Mouse (Mus musculus) neural tube, embryonic 15.5 days (tissue): ENCODE results near the gene Olfr1100. TPM values are rescaled to one million over a fixed set of nuclear protein-coding genes. Genes with fewer than 3 reads are reported as not detected.

Source experiments
- ATAC-seq: fragments of 200-750 bp; cut with Nextera tagmentation; 2 replicates; pipeline ENCODE4 v1.8.0; 2017; ENCODE audit warnings: mild to moderate bottlenecking, moderate TSS enrichment, moderate library complexity; ENCODE audit not compliant: low FRiP score
- H3K27ac ChIP-seq: fragments of 300-500 bp; sonication (generic); replicated peaks from 2 replicates; pipeline ENCODE4 v1.5.1; 2015; ENCODE audit warnings: mild to moderate bottlenecking, inconsistent platforms
- H3K27me3 ChIP-seq: fragments of 300-500 bp; sonication (generic); replicated peaks from 2 replicates; pipeline ENCODE4 v1.6.1; 2015; ENCODE audit warnings: inconsistent platforms
- H3K36me3 ChIP-seq: fragments of 300-500 bp; sonication (generic); 2 replicates; pipeline ENCODE4 v1.6.1; 2015; ENCODE audit warnings: inconsistent platforms
- H3K4me1 ChIP-seq: fragments of 300-500 bp; sonication (generic); 2 replicates; pipeline ENCODE4 v1.6.1; 2015; ENCODE audit warnings: inconsistent platforms
- H3K4me2 ChIP-seq: fragments of 300-500 bp; sonication (generic); 2 replicates; pipeline ENCODE4 v1.6.1; 2015; ENCODE audit warnings: inconsistent platforms, mild to moderate bottlenecking, moderate library complexity
- H3K4me3 ChIP-seq: fragments of 300-500 bp; sonication (generic); replicated peaks from 2 replicates; pipeline ENCODE4 v1.5.1; 2015; ENCODE audit warnings: mild to moderate bottlenecking, inconsistent platforms
- H3K9ac ChIP-seq: fragments of 300-500 bp; sonication (generic); replicated peaks from 2 replicates; pipeline ENCODE4 v1.6.1; 2015; ENCODE audit warnings: mild to moderate bottlenecking, inconsistent platforms
- H3K9me3 ChIP-seq: fragments of 300-500 bp; sonication (generic); replicated peaks from 2 replicates; pipeline ENCODE4 v1.6.1; 2016; ENCODE audit warnings: inconsistent platforms
- WGBS: fragments of 180-500 bp; shearing (Covaris S2); methylation state at CpG from one replicate; pipeline ENCODE4 v1.1.7; 2015; ENCODE audit warnings: mixed read lengths; 5-methylcytosine and 5-hydroxymethylcytosine counted together
- polyA plus RNA-seq: library from polyadenylated mRNA; unstranded; fragments of >200 nt; fragmentation: Nextera tagmentation; extraction: Ambion mirVana; gene quantifications from 2 replicates; pipeline ENCODE4 v1.2.1, GENCODE M21; 2015

Olfr1100 gene
- not detected in 2 replicates for polyA plus RNA-seq

GRCm38 (mm10) chr2:86979854-86980253 is at the start of gene Olfr1100:
Gene Olfr1100 (minus strand): TSS chr2:86979954.
- Histone ChIP-seq H3K9me3 (no peaks in the 10 kb centered on the region), H3K36me3 (no peaks in the 10 kb centered on the region), H3K4me3 (no peak within 1 kb of the TSS), H3K4me2 (no peak within 1 kb of the TSS), H3K4me1 (no peaks in the 10 kb centered on the region), H3K27me3 (no peaks in the 10 kb centered on the region), H3K9ac (no peak within 1 kb of the TSS), H3K27ac (no peak within 1 kb of the TSS)
- WGBS, result 81% methylated on average over 3 of the region's 3 CpGs
- no peak for ATAC-seq

- 76% methylated on average over 1 of the region's 1 CpGs for WGBS
- Histone ChIP-seq H3K36me3 (no peaks in the 10 kb centered on the region), H3K9ac (no peak within 1 kb of the TSS), H3K9me3 (no peaks in the 10 kb centered on the region), H3K4me2 (no peak within 1 kb of the TSS), H3K27ac (no peak within 1 kb of the TSS), H3K4me3 (no peak within 1 kb of the TSS), H3K4me1 (no peaks in the 10 kb centered on the region), H3K27me3 (no peaks in the 10 kb centered on the region)
- no peak for ATAC-seq
Observed at GRCm38 (mm10) chr2:87026980-87027379, 47.2 kb upstream of the Olfr1100 start, which contains the start of gene Olfr1104. Gene Olfr1104 (minus strand): TSS chr2:87027080.

GRCm38 (mm10) chr2:86998098-86998497 is 18.3 kb upstream of the Olfr1100 start, which contains the start of gene Olfr1102:
Gene Olfr1102 (plus strand): TSS chr2:86998398.
- H3K4me1 ChIP-seq, result no peaks in the 10 kb centered on the region
- H3K27me3 ChIP-seq, result no peaks in the 10 kb centered on the region
- no peak for ATAC-seq
- H3K4me2 ChIP-seq, result no peak within 1 kb of the TSS
- H3K9ac ChIP-seq, result no peak within 1 kb of the TSS
- H3K4me3 ChIP-seq, result no peak within 1 kb of the TSS
- no peak within 1 kb of the TSS for H3K27ac ChIP-seq
- no peaks in the 10 kb centered on the region for H3K9me3 ChIP-seq
- H3K36me3 ChIP-seq, result no peaks in the 10 kb centered on the region

- no peaks in the 10 kb centered on the region for H3K4me1 ChIP-seq
- no peaks in the 10 kb centered on the region for H3K36me3 ChIP-seq
- H3K9me3 ChIP-seq, result no peaks in the 10 kb centered on the region
- no peak within 1 kb of the TSS for H3K4me3 ChIP-seq
- H3K9ac ChIP-seq, result no peak within 1 kb of the TSS
- H3K4me2 ChIP-seq, result no peak within 1 kb of the TSS
- no peak within 1 kb of the TSS for H3K27ac ChIP-seq
- H3K27me3 ChIP-seq, result no peaks in the 10 kb centered on the region
- ATAC-seq, result no peak
- 79% methylated on average over 3 of the region's 3 CpGs for WGBS
Observed at GRCm38 (mm10) chr2:86991121-86991520, 11.4 kb upstream of the Olfr1100 start, which contains the start of gene Olfr1101. Gene Olfr1101 (minus strand): TSS chr2:86991221.

GRCm38 (mm10) chr2:86960593-86960992 is 19.2 kb downstream of the Olfr1100 start, which contains the start of gene Olfr1099:
Gene Olfr1099 (minus strand): TSS chr2:86960693.
- Histone ChIP-seq H3K27me3 (no peaks in the 10 kb centered on the region), H3K4me3 (no peak within 1 kb of the TSS), H3K36me3 (no peaks in the 10 kb centered on the region), H3K27ac (no peak within 1 kb of the TSS), H3K4me2 (no peak within 1 kb of the TSS), H3K4me1 (no peaks in the 10 kb centered on the region), H3K9ac (no peak within 1 kb of the TSS), H3K9me3 (no peaks in the 10 kb centered on the region)
- WGBS, result 85% methylated on average over 1 of the region's 1 CpGs
- no peak for ATAC-seq

- no peak overlapping the region for H3K9ac ChIP-seq
- no peak overlapping the region for H3K27ac ChIP-seq
- H3K4me3 ChIP-seq, result no peak overlapping the region
- no peaks in the 10 kb centered on the region for H3K27me3 ChIP-seq
- no peak overlapping the region for H3K4me2 ChIP-seq
- no peaks in the 10 kb centered on the region for H3K36me3 ChIP-seq
- H3K9me3 ChIP-seq, result no peaks in the 10 kb centered on the region
- H3K4me1 ChIP-seq, result no peaks in the 10 kb centered on the region
- no peak for ATAC-seq
Observed at GRCm38 (mm10) chr2:86926557-86926956, 53.2 kb downstream of the Olfr1100 start.

Other genes with a start within 250 kb of the Olfr1100 start
- not detected in 2 replicates for gene Olfr1089, start 246.3 kb downstream of the Olfr1100 start, polyA plus RNA-seq
- not detected in 2 replicates for gene Olfr1090, start 221.0 kb downstream of the Olfr1100 start, polyA plus RNA-seq
- not detected in 2 replicates for gene Olfr1093, start 197.5 kb downstream of the Olfr1100 start, polyA plus RNA-seq
- not detected in 2 replicates for gene Olfr141, start 169.9 kb downstream of the Olfr1100 start, polyA plus RNA-seq
- gene Olfr1094, start 155.3 kb downstream of the Olfr1100 start, polyA plus RNA-seq, result not detected in 2 replicates
- not detected in 2 replicates for gene Olfr1095, start 128.3 kb downstream of the Olfr1100 start, polyA plus RNA-seq
- not detected in 2 replicates for gene Gm13723, start 105.2 kb downstream of the Olfr1100 start, polyA plus RNA-seq
- gene Olfr1097, start 87.7 kb downstream of the Olfr1100 start, polyA plus RNA-seq, result not detected in 2 replicates
- not detected in 2 replicates for gene Olfr1098, start 55.4 kb downstream of the Olfr1100 start, polyA plus RNA-seq
- gene Olfr1099, start 19.3 kb downstream of the Olfr1100 start, polyA plus RNA-seq, result not detected in 2 replicates
- gene Olfr1101, start 11.3 kb upstream of the Olfr1100 start, polyA plus RNA-seq, result not detected in 2 replicates
- gene Olfr1102, start 18.4 kb upstream of the Olfr1100 start, polyA plus RNA-seq, result not detected in 2 replicates
- not detected in 2 replicates for gene Olfr1104, start 47.1 kb upstream of the Olfr1100 start, polyA plus RNA-seq
- gene Olfr1105, start 56.6 kb upstream of the Olfr1100 start, polyA plus RNA-seq, result not detected in 2 replicates
- gene Olfr1106, start 72.3 kb upstream of the Olfr1100 start, polyA plus RNA-seq, result not detected in 2 replicates
- not detected in 2 replicates for gene Olfr1107, start 95.9 kb upstream of the Olfr1100 start, polyA plus RNA-seq
- gene Olfr1109, start 116.1 kb upstream of the Olfr1100 start, polyA plus RNA-seq, result not detected in 2 replicates
- not detected in 2 replicates for gene Olfr259, start 134.6 kb upstream of the Olfr1100 start, polyA plus RNA-seq
- not detected in 2 replicates for gene Olfr1110, start 160.3 kb upstream of the Olfr1100 start, polyA plus RNA-seq
- gene Olfr1111, start 172.7 kb upstream of the Olfr1100 start, polyA plus RNA-seq, result not detected in 2 replicates
- not detected in 2 replicates for gene Olfr1112, start 207.8 kb upstream of the Olfr1100 start, polyA plus RNA-seq
- gene Olfr1113, start 229.0 kb upstream of the Olfr1100 start, polyA plus RNA-seq, result not detected in 2 replicates